Mouse (Mus musculus): Measurements from ENCODE around the gene Ccl1. TPM values are rescaled to one million over a fixed set of nuclear protein-coding genes. Genes with fewer than 3 reads are reported as not detected.

The Ccl1 gene
- total and polyA plus RNA-seq, 3 experiments: 95.3 to 153 (median 133) TPM

GRCm38 (mm10) chr11:82340416-82340815 is 34.9 kb upstream of the Ccl1 start:
- Histone ChIP-seq H3K27me3 (replicated peaks) (peaks cover 51% of the 10 kb centered on the region), H3K4me2 (ENCODE audit: insufficient read depth, low read depth, poor library complexity, severe bottlenecking) (no peak overlapping the region), H3K36me3 (replicated peaks in 1 of 2; ENCODE audit: control insufficient read depth in 1 of 2, insufficient read depth in 1 of 2, low read length in 1 of 2) (no peaks in the 10 kb centered on the region), H3K4me1 (ENCODE audit: control insufficient read depth in 1 of 2, insufficient read depth in 2 of 2) (no peaks in the 10 kb centered on the region), H3K4me3 (replicated peaks in 1 of 3; ENCODE audit: low read depth in 2 of 3, low read length in 2 of 3, poor library complexity in 1 of 3) (no peak overlapping the region), H3K9me3 (replicated peaks; ENCODE audit: low read length) (no peaks in the 10 kb centered on the region), H3K79me2 (replicated peaks; ENCODE audit: control insufficient read depth, extremely low read depth, insufficient read depth, poor library complexity, severe bottlenecking) (no peaks in the 10 kb centered on the region), H3K9ac (ENCODE audit: insufficient read depth, low read depth) (no peak overlapping the region), H3K27ac (ENCODE audit: insufficient read depth, low read depth) (no peak overlapping the region)
- TF ChIP-seq POLR2AphosphoS2 (IDR thresholded peaks at IDR 0.05; ENCODE audit: low read depth, low read length) (no peak), USF1 (IDR thresholded peaks at IDR 0.05; ENCODE audit: low read depth, low read length) (no peak), BHLHE40 (IDR thresholded peaks at IDR 0.05; ENCODE audit: low read depth, low read length) (no peak), ETS1 (conservative IDR thresholded peaks at IDR 0.05; ENCODE audit: low read depth, low read length) (no peak), EP300 (IDR thresholded peaks at IDR 0.05; ENCODE audit: low read length) (no peak), MEF2A (IDR thresholded peaks at IDR 0.05; ENCODE audit: borderline replicate concordance, low read depth, low read length) (no peak), KAT2A (IDR thresholded peaks at IDR 0.05; ENCODE audit: insufficient replicate concordance, low read length) (no peak)
- dilution Hi-C loops (cut with MboI; ENCODE audit: extremely low pct_ligation_motif_present, extremely low pct_unique_long_range_greater_than_20kb, low sequenced_read_pairs) (no loop called here), in situ Hi-C loops (cut with MboI; ENCODE audit: low pct_ligation_motif_present, low pct_unique_long_range_greater_than_20kb, low sequenced_read_pairs) (no loop called here)
- no peak for DNase-seq (ENCODE audit: extremely low read depth)

- H3K4me3 ChIP-seq (replicated peaks in 1 of 3; ENCODE audit: low read depth in 2 of 3, low read length in 2 of 3, poor library complexity in 1 of 3): no peak overlapping the region
- H3K79me2 ChIP-seq (replicated peaks; ENCODE audit: control insufficient read depth, extremely low read depth, insufficient read depth, poor library complexity, severe bottlenecking): no peaks in the 10 kb centered on the region
- dilution Hi-C loops (cut with MboI; ENCODE audit: extremely low pct_ligation_motif_present, extremely low pct_unique_long_range_greater_than_20kb, low sequenced_read_pairs): no loop called here
- no peaks in the 10 kb centered on the region for H3K9me3 ChIP-seq (replicated peaks; ENCODE audit: low read length)
- in situ Hi-C loops (cut with MboI; ENCODE audit: low pct_ligation_motif_present, low pct_unique_long_range_greater_than_20kb, low sequenced_read_pairs): no loop called here
- no peaks in the 10 kb centered on the region for H3K36me3 ChIP-seq (replicated peaks in 1 of 2; ENCODE audit: control insufficient read depth in 1 of 2, insufficient read depth in 1 of 2, low read length in 1 of 2)
- H3K27me3 ChIP-seq (replicated peaks): peaks cover 46% of the 10 kb centered on the region
- TF ChIP-seq UBTF (IDR thresholded peaks at IDR 0.05; ENCODE audit: low read depth, low read length) (no peak), EP300 (IDR thresholded peaks at IDR 0.05; ENCODE audit: low read length) (no peak), CHD1 (IDR thresholded peaks at IDR 0.05; ENCODE audit: low read depth, low read length) (no peak), USF2 (conservative IDR thresholded peaks at IDR 0.05; ENCODE audit: low read depth, low read length) (no peak), CTCF (conservative IDR thresholded peaks at IDR 0.05 in 1 of 2, IDR thresholded peaks at IDR 0.05 in 1 of 2; ENCODE audit: low read depth in 2 of 2, low read length in 2 of 2) (no peak), USF1 (IDR thresholded peaks at IDR 0.05; ENCODE audit: low read depth, low read length) (no peak), ETS1 (conservative IDR thresholded peaks at IDR 0.05; ENCODE audit: low read depth, low read length) (no peak), IRF4 (IDR thresholded peaks at IDR 0.05; ENCODE audit: low read depth, low read length) (no peak), CHD2 (IDR thresholded peaks at IDR 0.05; ENCODE audit: low read length) (no peak), ZMIZ1 (IDR thresholded peaks at IDR 0.05; ENCODE audit: low read depth, low read length) (no peak), PAX5 (IDR thresholded peaks at IDR 0.05; ENCODE audit: low read length) (no peak), HCFC1 (IDR thresholded peaks at IDR 0.05; ENCODE audit: low read depth, low read length) (no peak), SIN3A (IDR thresholded peaks at IDR 0.05; ENCODE audit: low read length) (no peak), TBP (conservative IDR thresholded peaks at IDR 0.05; ENCODE audit: low read depth, low read length) (no peak), SMC3 (IDR thresholded peaks at IDR 0.05; ENCODE audit: low read depth, low read length) (no peak)
- no peak overlapping the region for H3K4me2 ChIP-seq (ENCODE audit: insufficient read depth, low read depth, poor library complexity, severe bottlenecking)
- H3K9ac ChIP-seq (ENCODE audit: insufficient read depth, low read depth): no peak overlapping the region
- DNase-seq (ENCODE audit: extremely low read depth): no peak
- H3K27ac ChIP-seq (ENCODE audit: insufficient read depth, low read depth): no peak overlapping the region
- H3K4me1 ChIP-seq (ENCODE audit: control insufficient read depth in 1 of 2, insufficient read depth in 2 of 2): no peaks in the 10 kb centered on the region
Measured at GRCm38 (mm10) chr11:82339921-82340401, 34.5 kb upstream of the Ccl1 start.

All from CH12.LX (cell line).